Mouse (Mus musculus): ENCODE measurements at regions not wholly inside any gene's neighbourhood (a gene's known extent, or its start where the extent isn't known, plus 50 kb on each side); places are given as distances from the start of the nearest gene placed in this dataset.

DNA sequence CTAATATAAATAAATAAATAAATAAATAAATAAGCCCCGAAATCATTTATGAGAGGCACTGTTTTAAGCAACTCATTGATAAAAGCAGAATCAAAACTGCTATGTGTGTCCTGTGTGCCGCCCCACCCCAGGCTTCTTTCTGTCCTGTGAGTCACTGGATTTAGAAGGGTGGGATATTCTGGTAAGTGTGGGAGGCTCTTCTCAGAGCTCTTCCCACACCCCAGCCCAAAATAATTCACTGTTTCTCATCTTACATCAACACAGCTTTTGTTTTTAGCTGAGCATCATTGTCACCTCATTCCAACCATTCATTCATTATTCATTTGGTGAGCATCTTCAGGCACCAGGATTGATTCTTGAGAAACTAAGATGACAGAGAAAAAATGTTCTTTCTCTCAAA, 118.4 kb downstream of the Barx2 start:
- no peak for DNase-seq (ENCODE audit: low spot score)

DNA sequence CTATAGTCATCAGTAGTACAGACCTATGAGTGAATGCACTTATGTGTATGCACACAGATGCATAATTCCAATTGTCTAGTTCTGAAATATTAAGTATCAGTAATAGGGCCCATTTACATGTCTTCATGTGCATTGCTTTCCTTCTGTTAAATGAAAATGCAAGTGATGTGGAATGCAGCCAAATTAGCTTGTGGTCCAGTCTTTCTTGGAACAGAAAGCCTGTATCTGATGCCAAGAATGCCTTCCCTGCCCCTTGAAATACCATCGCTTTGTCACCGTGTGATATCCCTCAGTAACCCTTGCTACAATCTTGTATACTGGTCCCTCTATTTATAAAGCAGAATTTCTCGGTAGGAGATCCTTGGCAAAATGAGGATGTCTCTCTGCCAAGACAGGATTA, 137.3 kb downstream of the Barx2 start:
- no peak for DNase-seq (ENCODE audit: low spot score)

DNA sequence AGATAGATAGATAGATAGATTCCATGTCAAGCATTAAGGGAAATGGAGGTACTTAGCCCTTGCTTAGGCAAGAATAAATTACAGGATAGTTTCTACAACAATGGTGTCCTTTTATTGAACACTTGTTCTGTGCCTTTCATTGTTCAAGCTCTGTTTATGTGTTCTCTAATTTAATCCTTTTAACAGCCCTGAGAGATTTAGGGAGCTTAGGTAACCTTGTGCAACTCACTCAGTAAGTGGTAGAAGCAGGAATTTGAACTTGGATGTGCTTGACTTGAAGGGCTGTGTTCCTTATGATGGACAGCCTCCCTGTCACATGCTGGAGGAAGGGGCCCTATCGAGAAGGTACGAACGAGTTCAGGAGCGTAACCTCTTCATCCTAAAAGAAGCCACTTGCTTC, 147.9 kb downstream of the Barx2 start:
- DNase-seq (ENCODE audit: low spot score), result no peak

DNA sequence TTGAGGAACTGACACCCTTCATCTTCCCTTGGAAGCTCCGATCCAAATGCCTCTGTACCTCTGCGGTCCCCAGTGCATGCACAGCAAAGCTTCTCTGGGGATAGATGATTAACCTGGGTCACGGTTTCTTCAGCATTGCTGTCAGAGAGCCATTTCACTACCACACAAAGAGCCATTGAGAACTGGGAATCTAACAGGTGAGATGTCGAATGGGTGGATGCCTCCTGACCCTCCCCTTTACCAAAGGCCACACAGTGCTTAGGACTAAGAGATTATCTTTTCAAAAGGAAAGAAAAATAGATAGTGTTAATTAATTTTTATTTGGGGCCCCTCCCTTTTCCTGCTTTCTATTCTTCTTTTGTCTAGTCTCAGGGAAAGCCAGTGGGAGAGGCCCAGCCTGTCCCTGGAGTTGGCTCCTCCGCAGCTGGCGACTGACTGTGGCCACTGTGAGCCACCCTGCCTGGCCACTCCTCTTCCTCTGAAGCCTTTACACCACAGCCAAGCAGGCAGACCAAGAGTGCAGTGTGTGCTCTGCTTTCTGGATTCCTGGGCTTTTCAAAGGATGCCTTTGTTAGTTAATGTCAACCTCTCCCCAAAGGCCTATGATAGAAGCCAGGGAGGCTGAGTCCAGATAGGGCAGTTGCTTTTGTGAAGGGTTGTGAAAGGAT, 155.2 kb downstream of the Barx2 start:
- DNase-seq (ENCODE audit: low spot score), result no peak

DNA sequence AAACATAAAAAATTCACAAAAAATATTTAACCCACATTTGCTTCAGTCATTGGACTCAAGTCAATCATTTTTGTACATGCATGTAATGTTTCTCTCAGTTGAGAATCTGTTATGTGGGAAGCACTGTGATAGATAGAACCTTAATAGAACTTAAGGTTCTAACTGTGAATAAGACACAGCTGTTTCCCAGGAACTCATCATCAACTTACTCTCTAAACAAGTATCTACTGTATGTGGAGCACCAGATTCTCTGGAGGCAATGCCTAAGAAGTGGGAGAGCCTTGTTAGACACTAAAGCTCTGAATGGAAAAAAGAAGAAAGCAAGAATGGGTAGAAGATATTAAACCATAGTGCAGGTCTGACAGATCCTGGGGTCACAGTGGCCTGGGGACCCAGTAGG, 182.8 kb downstream of the Barx2 start:
- no peak for DNase-seq (ENCODE audit: low spot score)

DNA sequence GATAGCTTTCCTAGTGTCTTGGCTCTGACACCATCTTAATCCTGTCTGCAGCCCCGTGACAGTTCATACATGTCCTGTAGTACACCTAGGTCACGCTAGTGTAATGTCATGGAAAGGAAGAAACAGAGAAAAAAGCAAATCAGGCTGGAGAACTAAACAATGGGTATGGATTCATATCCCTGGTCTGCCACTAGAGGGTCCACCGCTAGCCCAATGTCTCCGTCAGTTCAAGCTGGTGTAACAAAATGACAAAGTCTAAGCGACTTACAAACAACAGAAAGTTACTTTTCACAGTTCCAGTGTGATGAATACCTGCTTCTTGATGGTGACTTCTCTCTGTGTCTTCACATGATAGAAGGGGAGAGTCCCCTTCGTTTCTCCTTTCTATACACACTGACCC, 194.0 kb downstream of the Barx2 start:
- no peak for DNase-seq (ENCODE audit: low spot score)

DNA sequence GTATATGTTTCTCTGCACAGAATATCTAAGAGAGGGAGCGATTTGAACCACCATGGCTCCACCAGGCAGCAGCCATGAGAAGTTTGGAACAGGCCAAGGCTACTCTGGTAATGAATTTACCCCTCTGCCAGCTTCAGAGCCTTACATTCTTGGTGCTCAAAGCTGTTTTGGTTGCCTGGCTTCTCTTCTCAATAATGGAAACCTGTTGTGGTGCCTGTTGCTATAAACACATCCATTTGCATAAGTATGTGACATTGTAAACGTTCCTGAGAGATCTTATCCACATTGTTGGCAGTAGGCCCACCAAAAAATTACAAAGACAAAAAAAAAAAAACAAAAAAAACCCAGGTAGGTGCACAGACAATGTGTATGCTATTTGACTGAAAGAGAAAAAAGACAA, 203.2 kb downstream of the Barx2 start:
- DNase-seq (ENCODE audit: low spot score), result no peak

DNA sequence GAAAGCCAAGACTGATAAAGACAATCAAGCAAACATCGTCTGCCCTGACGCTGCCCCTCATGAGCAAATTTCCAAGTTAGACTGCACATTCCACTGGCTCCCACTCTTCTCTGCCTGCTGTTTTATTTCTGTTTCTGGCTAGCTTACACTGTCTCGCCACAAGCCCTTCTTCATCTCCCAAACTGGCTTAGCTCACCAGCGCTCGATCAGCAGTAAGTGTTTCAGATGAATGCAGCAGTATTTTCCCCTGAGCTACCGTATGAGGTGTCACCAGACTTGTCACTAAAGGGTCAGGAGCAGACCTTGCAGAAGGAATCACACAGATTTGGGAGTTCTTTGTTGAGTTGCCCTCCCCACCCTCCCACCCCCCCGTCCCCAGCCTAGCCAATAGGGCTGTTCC, 206.6 kb downstream of the Barx2 start:
- no peak for DNase-seq (ENCODE audit: low spot score)

DNA sequence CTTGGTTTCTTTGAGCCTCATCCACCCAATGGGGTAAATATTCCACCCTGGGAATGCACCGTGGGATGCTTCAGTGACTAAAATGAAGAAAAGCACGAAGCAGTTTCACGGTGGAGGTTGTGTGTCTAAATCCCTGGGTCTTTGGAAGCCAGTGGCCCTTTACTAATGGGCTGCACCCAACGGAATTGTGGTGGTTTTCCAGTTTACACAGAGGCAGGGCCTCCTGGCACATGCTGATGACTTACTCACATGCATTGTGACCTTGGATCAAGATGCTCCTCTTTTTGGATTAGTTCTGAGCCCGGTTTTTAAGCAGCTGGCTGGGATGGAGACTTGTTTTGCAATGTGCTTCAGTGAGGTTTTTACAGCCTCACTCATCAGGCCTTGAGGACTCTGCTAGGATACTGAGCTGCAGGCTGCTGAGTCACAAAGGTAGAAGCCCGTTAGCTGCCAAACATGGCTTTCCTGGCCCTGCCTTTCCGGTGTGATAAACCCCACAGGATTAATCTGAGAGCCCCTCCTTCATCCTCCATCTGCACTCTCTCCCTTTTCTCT, 222.3 kb downstream of the Barx2 start:
- DNase-seq (ENCODE audit: low spot score), result no peak

DNA sequence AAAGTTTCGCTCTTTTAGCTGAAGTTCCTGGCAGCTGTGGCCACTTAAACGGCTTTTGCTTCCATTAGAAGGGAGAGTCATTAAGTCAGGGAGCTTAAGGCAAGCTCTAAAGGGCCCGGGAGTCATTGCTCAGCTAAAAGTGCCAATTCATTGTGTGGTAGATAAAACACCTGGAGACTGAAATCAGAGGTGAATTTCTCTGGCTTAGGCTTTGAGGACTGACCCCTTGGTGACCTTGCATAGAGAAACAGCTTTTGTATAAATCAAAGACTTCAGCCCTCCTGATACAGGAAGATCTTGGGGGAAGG, 224.1 kb upstream of the Tmem45b start:
- no peak for DNase-seq (ENCODE audit: low spot score)

DNA sequence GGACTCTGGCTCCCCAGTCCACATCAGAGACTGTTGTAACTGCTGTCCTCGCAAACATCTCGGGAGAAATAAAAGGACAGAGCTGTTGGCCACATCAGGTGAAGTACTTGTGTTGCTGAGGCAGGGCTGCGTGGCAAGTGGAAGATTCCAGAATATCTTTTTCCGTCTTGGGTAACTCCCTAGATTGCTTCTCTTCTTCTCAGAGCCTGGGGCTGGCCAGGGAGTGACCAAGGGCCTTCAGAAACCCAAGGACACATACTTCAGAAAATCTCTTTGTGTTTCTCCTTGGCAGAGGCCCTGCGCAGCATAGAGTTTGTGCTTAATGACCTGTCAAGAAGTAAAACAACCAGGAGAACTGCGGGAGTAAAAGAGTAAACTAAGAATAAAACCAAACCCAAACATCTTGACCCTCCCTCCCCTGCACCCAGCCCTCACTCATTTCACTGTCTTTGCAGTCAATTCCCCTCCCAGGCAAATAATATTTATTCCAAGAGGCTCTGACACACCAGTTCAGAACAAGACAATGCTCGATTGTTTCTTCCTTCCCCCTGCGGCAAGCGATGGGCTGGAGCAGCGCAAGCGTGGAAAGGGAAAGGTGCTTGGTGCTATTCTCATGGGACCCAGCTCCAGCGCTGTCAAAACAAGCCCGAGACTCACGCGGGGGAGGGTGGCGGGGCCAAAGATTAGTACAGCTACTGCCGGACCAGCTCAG, 223.6 kb upstream of the Tmem45b start:
- peak; percentile 33 for DNase-seq (ENCODE audit: low spot score)

DNA sequence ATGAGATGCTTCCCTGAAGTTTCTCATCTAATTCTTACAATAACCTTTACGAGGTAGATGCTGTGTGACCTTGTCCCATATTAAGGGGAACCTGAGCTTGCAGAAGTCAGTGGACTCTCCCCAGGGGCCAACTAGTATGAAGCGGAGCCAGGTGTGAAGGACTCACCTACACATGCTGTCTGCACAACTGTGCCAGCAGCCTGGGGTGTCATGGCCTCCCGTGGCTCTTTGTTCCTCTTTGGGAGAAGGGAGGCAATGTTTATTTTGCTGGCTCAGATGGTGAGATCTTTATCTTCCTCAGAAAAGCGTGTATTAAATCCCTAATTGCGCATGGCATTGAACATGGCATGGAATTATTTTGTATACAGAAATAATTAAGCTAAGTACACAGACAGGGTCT, 222.2 kb upstream of the Tmem45b start:
- DNase-seq (ENCODE audit: low spot score), result no peak

DNA sequence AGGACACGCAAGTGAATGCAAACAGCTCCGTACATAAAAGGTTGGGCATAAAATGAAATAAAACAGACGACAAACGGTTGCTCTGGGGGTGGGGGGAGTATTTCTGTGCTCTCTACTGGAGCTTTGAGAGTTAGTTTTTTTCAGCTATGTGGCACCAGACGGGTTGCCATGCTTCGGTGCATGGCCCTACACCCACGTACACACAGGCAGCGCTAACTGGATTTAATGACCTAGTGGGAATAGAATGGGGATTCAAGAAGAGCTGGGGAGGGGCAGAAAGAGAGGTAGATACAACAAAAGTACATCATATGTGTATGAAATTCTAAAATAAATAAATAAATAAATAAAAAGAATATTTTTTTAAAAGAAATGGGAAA, 220.5 kb upstream of the Tmem45b start:
- DNase-seq (ENCODE audit: low spot score), result no peak

DNA sequence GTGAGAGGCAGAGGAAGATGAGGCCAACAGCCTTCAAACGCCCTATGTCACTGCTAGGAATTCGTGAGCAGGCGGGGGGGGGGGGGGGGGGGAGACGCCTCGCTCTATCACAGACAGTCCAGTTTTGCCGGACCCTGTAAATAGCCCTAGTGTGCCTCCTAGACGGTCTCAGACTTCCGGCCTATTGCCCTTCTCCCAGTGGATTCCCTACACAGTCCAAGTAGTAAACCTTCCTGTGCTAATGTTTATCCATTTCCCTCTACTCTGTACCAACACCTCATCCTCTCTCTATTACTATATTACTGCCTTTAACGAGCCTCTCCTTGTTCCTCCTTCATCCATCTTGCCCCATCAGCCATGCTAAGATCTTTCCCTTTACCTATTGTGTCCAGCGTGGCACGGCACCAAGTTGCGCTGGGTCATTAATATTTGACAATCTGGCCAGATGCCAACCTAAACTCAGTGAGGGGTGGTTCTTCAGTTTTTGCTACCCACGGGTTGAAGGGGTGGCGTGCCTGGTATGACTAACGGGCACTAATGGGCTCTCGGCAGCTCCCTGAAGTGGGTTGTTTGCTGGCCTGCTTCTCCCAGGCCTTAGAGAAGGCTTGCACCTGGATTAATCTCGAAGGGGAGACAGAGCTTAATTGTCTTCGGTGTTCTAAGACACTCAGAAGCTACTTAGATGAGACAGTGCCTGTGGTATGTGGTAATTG, 220.0 kb upstream of the Tmem45b start:
- no peak for DNase-seq (ENCODE audit: low spot score)

DNA sequence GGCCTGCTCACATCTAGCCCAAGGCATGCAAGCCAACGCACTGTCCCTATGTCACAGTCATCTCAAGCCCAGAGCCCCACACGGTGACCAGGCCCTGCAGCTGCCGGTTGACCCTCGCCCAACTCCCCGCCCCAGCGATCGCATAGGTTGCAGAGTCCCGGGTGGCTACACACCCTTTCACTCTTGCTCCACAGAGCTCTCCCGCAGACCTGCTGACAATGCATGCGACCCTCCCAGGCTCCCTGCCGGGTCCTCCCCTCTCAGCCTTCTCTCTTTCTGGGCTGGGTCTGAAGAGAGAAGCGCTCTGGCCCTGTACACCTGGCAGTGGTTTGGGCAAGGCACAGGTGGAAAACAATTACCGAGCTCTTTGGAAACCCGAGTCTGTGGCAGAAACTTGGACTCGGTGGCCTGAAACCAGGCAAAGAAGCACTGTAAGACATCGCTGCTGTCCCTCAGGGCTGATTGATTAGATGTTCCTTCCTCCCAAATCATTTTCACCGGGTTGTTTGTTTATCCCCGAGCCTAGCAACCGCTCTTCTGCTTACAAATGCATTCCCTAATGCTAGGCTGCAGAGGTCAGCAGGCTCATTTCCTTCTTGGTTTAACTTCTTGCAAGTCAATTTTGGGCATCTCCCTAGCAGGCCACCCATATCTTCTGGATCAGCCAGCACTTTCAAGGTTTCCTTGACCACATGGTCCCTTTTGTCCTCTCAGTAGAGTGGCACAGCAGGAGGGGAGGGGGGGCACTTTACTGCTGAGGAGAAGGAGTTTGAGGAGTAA, 219.2 kb upstream of the Tmem45b start:
- DNase-seq (ENCODE audit: low spot score), result peak; percentile 21

DNA sequence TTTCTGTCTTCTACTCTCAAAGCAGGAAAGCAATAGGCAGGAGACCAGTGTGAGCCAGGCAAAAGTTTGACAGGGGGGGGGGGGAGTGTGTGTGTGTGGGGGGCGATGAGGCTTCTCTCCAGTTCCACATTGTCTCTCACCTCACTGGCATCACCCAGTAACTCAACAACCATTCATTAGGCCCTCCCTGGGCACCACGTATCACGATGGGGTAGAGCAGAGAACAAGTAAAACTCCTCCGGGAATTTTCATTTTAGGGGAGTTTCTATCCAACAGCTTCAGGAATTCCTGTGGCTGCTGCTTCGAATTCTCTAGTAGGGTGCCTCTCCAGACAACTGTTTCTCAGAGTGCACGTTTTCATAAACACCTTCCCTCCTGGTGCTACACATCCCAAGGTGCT, 218.6 kb upstream of the Tmem45b start:
- DNase-seq (ENCODE audit: low spot score), result no peak

DNA sequence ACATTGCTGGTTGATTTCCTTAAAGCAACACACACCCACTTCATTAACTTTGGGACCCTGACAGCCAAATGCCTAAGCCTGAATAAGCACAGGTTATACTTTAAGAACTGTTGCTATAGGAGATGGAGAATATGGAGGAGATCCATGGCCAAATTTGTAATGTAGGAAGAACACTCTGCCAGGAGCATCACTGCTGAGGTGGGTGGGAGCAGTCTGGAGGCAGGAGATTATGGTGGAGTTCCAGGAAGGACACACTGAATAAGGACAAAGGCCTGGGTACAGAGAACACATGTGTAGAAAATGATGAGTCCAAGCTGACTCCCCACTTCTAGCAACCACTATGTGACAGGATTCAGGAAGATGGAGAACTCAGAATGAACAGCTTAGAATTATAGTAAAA, 212.9 kb upstream of the Tmem45b start:
- no peak for DNase-seq (ENCODE audit: low spot score)

DNA sequence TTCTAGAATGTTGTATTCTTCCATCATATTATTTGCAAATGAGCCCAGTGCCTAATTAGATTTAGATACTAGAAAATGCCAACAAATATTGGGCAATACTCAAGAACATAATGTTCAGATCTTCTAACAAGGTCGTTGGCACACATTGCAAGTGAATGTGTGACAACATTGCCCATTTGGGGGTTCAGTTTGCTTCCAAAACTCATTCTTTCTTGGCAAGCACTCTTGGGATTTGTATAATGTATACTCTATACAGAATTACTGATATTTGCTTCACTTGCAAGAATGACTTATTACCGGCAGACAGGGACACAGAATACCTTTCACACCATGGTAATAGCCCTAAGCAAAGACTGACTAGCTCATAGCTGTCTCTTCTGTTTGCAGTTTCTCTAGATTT, 194.8 kb upstream of the Tmem45b start:
- no peak for DNase-seq (ENCODE audit: low spot score)

DNA sequence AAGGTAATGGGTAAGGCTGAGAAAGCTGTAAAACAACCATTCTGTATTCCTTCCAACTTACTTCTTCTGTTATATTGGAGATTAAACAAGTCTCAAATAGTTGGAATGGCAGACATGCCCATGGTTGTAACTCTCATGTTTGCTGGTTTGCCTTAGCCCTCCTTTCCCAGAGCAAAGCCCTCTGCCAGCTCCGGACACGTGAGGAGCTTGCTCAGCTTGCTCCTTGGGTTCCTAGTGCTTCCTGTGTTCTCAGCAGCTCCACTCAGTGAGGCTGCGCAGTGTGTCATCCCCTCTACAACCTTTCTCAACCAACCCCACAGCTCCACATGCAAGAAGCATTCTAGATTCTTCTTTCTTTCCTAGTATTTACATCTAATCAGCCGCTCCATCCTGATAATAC, 193.3 kb upstream of the Tmem45b start:
- no peak for DNase-seq (ENCODE audit: low spot score)

DNA sequence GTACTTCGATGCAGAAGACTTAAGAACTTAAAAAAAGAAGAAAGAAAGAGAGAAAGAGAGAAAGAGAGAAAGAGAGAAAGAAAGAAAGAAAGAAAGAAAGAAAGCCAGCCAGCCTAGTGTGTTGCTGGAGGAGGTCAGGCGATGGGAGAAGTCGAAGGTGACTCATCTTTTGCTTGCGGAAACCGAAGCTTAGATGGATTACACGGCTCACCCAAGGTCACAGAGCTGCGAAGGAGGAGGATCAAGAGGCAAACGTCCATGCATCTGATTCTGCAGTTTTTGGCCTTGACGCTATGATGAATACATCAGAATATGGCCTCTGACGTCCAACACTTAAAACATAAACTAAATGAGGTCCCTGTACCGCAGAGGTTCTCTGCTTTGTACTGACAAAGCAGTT, 192.4 kb upstream of the Tmem45b start:
- DNase-seq (ENCODE audit: low spot score), result no peak

DNA sequence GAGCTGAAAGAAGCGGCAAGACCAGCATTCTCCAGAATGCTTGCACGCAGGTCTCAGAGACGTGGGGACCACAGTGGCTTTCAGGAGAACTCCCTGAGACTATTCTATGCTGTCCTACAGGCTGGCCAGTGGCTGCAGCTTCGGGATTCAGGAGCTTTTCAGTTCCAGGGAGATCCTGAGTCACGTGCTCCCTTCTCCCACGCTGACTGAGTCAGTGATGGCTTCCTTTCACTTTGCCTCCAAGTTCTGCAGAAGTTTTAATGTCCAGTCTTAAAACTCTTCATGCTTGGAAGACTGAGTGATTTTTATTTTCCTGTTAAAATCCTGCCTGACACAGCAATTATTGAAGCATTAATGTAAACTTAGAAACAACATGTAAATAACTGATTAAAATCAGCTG, 190.5 kb upstream of the Tmem45b start:
- no peak for DNase-seq (ENCODE audit: low spot score)

DNA sequence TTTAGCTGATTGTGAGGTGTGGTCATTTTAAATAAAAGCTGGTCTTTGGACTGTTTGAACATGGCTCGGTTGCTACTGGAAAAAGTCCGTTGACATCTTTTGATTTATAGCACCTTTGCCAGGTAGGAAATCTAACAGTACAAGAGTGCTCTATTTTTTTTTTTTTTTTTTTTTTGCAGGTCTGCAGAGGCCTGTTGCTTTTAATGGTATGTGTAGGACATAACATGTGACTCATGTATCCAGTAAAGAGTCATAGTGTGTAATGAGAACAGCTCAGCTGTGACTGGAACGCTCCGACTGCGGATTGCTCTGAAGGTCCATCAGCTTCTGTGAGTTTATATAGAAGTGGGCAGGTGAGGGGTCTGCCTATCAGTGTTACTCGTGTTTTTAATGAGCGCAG, 190.0 kb upstream of the Tmem45b start:
- DNase-seq (ENCODE audit: low spot score), result no peak

All from heart, adult 8-10 months (tissue).